Mouse (Mus musculus) forebrain, embryonic 11.5 days (tissue): ENCODE measurements around the gene Zkscan17. TPM values are rescaled to one million over a fixed set of nuclear protein-coding genes. Genes with fewer than 3 reads are reported as not detected.

Experiments used
- ATAC-seq: fragments of 200-750 bp; cut with Nextera tagmentation; replicated peaks from 2 replicates; pipeline ENCODE4 v1.8.0; 2017; ENCODE audit warnings: moderate TSS enrichment; ENCODE audit not compliant: low FRiP score
- DNase-seq: peaks from one replicate; pipeline ENCODE4 v3.0.0-alpha.2; 2017; ENCODE audit warnings: low spot score
- H3K27ac ChIP-seq: fragments of 300-500 bp; sonication (generic); 2 replicates; pipeline ENCODE4 v1.5.1; 2014; ENCODE audit warnings: low read depth, low read length
- H3K27me3 ChIP-seq: fragments of 300-500 bp; sonication (generic); 2 replicates; pipeline ENCODE4 v1.6.1; 2014; ENCODE audit warnings: mild to moderate bottlenecking, low read length, mixed read lengths; ENCODE audit not compliant: control insufficient read depth, insufficient read depth
- H3K36me3 ChIP-seq: fragments of 300-500 bp; sonication (generic); 2 replicates; pipeline ENCODE4 v1.6.1; 2014; ENCODE audit warnings: mild to moderate bottlenecking, low read length, moderate library complexity, mixed read lengths; ENCODE audit not compliant: control insufficient read depth, insufficient read depth
- H3K4me1 ChIP-seq: fragments of 300-500 bp; sonication (generic); replicated peaks from 2 replicates; pipeline ENCODE4 v1.6.1; 2014; ENCODE audit warnings: low read length, mixed read lengths; ENCODE audit not compliant: control insufficient read depth, insufficient read depth
- H3K4me2 ChIP-seq: fragments of 300-500 bp; sonication (generic); 2 replicates; pipeline ENCODE4 v1.6.1; 2014; ENCODE audit warnings: low read depth, mild to moderate bottlenecking, low read length, moderate library complexity, mixed read lengths; ENCODE audit not compliant: severe bottlenecking
- H3K4me3 ChIP-seq: fragments of 300-500 bp; sonication (generic); 2 replicates; pipeline ENCODE4 v1.5.1; 2014; ENCODE audit warnings: low read depth, low read length
- H3K9ac ChIP-seq: fragments of 300-500 bp; sonication (generic); 2 replicates; pipeline ENCODE4 v1.6.1; 2014; ENCODE audit warnings: low read length
- H3K9me3 ChIP-seq: fragments of 300-500 bp; sonication (generic); 2 replicates; pipeline ENCODE4 v1.6.1; 2016; ENCODE audit warnings: low read length, mixed read lengths; ENCODE audit not compliant: control insufficient read depth
- WGBS: fragments of 180-500 bp; shearing (Covaris S2); extraction: QIAGEN DNeasy Blood & Tissue Kit; methylation state at CpG from one replicate; pipeline ENCODE4 v1.1.7; 2014; 5-methylcytosine and 5-hydroxymethylcytosine counted together
- polyA plus RNA-seq: library from polyadenylated mRNA; unstranded; fragments of >200 nt; fragmentation: Nextera tagmentation; extraction: Ambion mirVana; gene quantifications from 2 replicates; pipeline ENCODE4 v1.2.1, GENCODE M21; 2014

The Zkscan17 gene
- polyA plus RNA-seq, 1 experiment from 2014 or later, result 39.4 TPM

DNA sequence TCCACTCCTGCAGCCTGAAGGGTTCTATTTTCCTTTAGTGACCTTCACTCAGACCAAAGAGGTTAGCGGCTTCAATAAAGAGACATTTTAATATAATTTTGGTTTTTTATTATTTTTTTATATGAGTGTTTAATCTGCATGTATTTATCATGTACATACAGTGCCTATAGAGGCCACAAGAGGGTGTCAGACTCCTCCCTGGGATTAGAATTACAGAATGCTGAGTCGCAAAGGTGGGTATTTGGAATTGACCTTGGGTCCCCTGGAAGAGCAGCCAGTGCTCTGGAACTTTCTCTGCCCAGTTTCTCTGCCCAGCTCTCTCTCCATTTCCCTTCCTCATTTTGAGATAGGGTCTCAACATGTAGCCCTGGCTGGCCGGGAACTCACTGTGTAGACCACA is 13.0 kb downstream of the Zkscan17 start:
- H3K27me3 ChIP-seq, result no peaks in the 10 kb centered on the region
- H3K4me2 ChIP-seq, result no peak overlapping the region
- no peak for ATAC-seq
- no peak for DNase-seq
- no peaks in the 10 kb centered on the region for H3K9me3 ChIP-seq
- WGBS, result 86% methylated on average over 3 of the region's 3 CpGs
- no peak overlapping the region for H3K4me3 ChIP-seq
- no peak overlapping the region for H3K9ac ChIP-seq
- no peaks in the 10 kb centered on the region for H3K4me1 ChIP-seq
- no peak overlapping the region for H3K27ac ChIP-seq
- no peaks in the 10 kb centered on the region for H3K36me3 ChIP-seq

DNA sequence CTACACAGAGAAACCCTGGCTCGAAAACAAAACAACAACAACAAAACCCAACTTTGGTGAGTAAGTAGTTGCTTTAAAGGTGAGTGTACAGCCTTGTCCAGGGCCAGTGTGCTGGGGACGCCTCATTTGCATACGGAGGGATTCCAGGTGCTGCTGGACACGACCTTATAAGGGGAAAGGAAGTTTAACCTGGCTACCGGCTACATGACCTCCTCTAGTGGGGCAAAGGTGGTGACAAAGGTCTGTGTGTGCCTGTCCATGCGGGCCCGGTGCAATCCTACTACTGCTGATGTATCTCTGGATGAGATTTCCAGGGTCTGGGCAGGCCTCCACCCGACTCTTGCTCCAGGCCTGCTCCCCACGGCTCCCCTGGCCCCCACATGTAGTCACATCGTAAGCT is 13.8 kb downstream of the Zkscan17 start:
- no peak for ATAC-seq

DNA sequence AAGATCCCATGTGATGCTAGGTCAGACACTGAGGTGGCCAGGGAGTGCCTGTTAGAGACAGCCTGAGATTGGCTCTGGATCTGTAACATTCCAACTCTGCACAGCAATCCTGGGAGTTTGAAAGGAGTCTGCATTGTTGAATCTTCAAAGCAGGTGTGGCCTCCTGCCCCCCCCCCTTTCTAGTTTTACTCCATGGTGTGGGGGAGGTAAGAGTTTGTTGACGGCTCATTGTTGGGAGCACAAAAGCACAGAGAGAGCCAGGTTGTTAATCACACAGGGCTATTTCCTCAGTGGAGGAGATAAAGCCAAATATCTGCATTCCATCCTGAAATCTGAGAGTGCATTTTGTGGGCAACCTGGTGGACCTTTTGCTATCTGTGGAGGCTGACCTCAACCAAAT is 15.0 kb downstream of the Zkscan17 start:
- Histone ChIP-seq H3K4me3 (no peak overlapping the region), H3K36me3 (no peaks in the 10 kb centered on the region), H3K9ac (no peak overlapping the region), H3K27me3 (no peaks in the 10 kb centered on the region), H3K4me1 (peaks cover 10% of the 10 kb centered on the region; the same call in 1 of the 2 replicates), H3K27ac (no peak overlapping the region), H3K4me2 (no peak overlapping the region), H3K9me3 (no peaks in the 10 kb centered on the region)
- 68% methylated on average over 1 of the region's 1 CpGs for WGBS
- no peak for ATAC-seq
- no peak for DNase-seq

More for the DNA sequence above, 13.8 kb downstream of the Zkscan17 start:
- no peaks in the 10 kb centered on the region for H3K9me3 ChIP-seq
- no peaks in the 10 kb centered on the region for H3K27me3 ChIP-seq
- no peak overlapping the region for H3K27ac ChIP-seq
- H3K36me3 ChIP-seq, result no peaks in the 10 kb centered on the region
- H3K4me2 ChIP-seq, result no peak overlapping the region
- no peak overlapping the region for H3K4me3 ChIP-seq
- no peak for DNase-seq
- 89% methylated on average over 10 of the region's 10 CpGs for WGBS
- 0 out of 2 replicates have a peak, but pooled peaks cover under 1% of the 10 kb centered on the region for H3K4me1 ChIP-seq
- no peak overlapping the region for H3K9ac ChIP-seq

DNA sequence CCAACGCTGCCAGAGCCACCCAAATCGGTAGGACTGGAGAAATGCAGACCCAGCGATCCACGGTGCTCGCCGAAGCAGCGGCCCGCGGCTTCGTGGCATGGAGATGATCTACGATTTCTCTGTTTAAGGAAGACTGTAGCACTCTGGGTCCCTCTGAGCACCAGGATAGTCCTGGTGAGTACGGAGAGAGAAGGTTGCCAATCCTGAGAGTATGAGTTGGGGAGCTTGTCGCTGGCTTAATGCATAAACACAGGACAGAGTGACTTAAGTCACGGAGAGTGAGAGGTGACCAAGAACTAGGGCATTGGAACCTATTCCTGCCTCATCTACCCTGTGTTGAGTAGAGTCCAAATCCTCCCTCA is 19.9 kb downstream of the Zkscan17 start:
- no peaks in the 10 kb centered on the region for H3K9me3 ChIP-seq
- peaks cover 10% of the 10 kb centered on the region for H3K36me3 ChIP-seq
- H3K27ac ChIP-seq, result peak overlapping the region; percentile 92
- no peak for DNase-seq
- H3K4me2 ChIP-seq, result peak overlapping the region; percentile 93
- H3K9ac ChIP-seq, result peak overlapping the region; percentile 96
- peaks cover 10% of the 10 kb centered on the region; the same call in 1 of the 2 replicates for H3K4me1 ChIP-seq
- 0 out of 2 replicates have a peak, but pooled peaks have one; percentile 4 for ATAC-seq
- WGBS, result under 1% methylated on average over 14 of the region's 14 CpGs
- peak overlapping the region; percentile 89 for H3K4me3 ChIP-seq
- no peaks in the 10 kb centered on the region for H3K27me3 ChIP-seq

DNA sequence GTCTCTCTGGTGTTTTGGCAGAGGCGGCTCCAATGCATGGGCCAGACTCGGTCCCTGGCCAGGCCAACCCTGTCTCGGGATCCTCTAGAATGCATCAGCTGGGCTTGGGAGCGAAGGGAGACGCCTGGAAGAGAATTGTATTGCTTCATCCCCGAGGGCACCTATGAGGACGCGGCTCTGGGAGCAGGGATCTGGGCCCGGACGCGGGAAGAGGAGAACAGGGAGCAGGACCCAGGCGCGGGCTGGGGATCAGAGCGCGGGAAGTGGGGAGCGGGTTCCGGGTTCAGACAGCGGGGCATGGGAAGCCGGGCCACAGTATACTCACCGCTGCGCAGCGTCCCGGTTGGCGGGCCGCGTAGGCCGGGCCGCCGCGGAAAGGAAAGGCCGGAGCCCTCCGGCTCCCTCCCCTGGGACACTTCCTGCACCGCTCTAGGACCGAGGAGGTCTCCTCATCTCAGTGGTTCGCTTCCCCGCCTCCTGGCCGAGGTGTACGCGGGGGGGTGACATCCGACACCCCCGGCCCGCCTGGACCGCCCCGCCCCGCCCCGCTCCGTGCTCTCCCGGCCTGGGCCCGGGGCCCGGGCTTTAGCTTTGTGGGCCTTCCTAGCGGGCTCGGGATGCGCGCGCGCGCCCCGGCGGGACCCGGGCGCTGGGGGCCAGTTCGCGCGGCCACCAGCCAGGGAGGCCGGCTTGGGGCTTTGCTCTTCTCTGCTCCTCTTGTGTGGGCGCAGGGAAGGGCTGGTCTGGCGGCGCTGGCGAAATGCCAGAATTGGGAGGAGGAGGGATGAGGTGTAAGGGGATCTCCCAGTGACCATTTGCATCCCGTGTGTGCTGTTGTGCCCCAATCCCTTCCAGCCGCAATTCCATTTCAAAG is 20.5 kb downstream of the Zkscan17 start:
- WGBS, result under 1% methylated on average over 61 of the region's 71 CpGs
- peaks cover 10% of the 10 kb centered on the region; the same call in 1 of the 2 replicates for H3K4me1 ChIP-seq
- peak; percentile 96 for DNase-seq
- no peaks in the 10 kb centered on the region for H3K27me3 ChIP-seq
- H3K9me3 ChIP-seq, result no peaks in the 10 kb centered on the region
- H3K4me2 ChIP-seq, result peak overlapping the region; percentile 93
- ATAC-seq, result peak; percentile 94
- H3K27ac ChIP-seq, result peak overlapping the region; percentile 92
- H3K4me3 ChIP-seq, result peak overlapping the region; percentile 89
- H3K36me3 ChIP-seq, result peaks cover 10% of the 10 kb centered on the region
- peak overlapping the region; percentile 96 for H3K9ac ChIP-seq

DNA sequence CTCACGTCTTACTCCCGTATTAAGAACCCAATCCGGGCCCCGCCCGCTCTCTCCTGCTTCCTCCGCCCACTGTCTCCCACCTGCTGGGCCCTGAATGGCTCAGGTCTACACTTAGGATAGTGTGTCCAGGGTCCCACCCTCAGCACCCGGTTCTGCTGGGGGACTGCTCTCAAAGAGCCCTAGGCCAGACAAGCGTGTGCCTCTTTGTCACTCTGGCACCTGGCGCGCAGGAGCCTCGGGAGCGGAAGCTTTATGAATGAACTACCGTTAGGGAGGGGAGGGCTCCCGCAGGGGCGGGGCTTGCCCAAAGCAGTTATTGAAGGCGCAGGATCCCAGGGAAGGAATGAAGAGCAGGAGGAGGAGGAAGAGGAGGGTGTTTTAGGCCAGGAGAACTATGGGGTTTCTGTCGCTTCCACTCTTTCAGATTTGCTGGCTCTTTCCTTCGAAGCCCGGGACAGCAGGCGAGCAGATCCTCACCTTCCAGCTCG is 21.2 kb downstream of the Zkscan17 start:
- Histone ChIP-seq H3K4me3 (peak overlapping the region; percentile 89), H3K9ac (peak overlapping the region; percentile 96), H3K4me2 (peak overlapping the region; percentile 93), H3K27me3 (no peaks in the 10 kb centered on the region), H3K36me3 (peaks cover 14% of the 10 kb centered on the region), H3K9me3 (no peaks in the 10 kb centered on the region), H3K4me1 (peaks cover 10% of the 10 kb centered on the region; the same call in 1 of the 2 replicates), H3K27ac (peak overlapping the region; percentile 92)
- ATAC-seq (peak; percentile 64), DNase-seq (peak; percentile 84)
- under 1% methylated on average over 21 of the region's 21 CpGs for WGBS

DNA sequence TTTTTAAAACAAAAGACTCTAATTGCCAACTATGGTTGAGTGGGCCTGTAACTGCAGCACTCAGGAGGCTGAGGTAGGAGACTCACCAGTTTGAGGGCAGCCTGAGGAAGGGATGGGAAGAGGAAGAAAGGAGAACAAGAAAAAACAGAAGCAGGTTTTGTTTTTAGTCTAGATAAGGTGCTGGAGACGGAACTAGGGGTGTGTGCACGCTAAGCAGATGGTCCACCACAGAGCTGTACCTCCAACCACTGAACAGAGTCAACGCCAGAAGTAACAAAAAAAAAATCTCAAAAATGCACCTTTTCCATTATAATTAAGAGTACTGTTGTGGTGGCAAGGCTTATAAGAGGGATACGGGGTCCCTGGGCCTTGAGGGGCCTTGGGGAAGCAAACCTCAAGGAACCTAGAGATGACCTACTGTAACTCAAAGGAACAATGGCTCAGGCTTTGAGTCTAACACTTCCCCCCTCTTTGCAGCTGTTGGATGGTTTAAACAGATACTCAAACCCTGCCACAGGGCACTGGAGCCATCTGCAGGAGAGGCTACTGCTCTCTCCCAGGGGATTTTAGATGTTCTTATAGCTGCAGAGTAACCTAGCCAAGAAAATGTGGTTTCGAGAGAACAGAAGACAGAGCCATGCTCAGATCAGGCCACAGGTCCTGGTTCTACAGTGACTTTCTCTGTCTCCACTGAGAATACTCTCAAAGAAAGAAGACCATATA is 24.4 kb downstream of the Zkscan17 start:
- Histone ChIP-seq H3K4me2 (no peak overlapping the region), H3K36me3 (peaks cover 33% of the 10 kb centered on the region)
- 93% methylated on average over 5 of the region's 5 CpGs for WGBS

DNA sequence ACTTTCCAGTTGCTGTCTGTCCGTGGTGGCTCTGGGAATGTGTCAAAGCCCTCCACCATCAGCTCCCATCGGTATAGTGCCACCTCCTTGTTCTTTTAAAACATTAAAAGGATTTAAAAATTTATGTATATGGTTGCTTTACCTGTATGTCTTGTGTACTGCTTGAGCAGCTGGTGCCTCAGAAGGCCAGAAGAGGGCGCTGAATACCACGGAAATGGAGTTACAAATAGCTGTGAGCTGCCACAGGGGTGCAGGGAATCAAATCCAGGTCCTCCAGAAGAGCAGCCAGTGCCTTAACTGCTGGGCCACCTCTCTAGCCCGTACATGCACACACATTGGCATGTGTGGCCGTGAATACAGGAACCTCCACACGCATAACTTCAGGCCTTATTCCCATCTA is 28.8 kb downstream of the Zkscan17 start:
- WGBS, result 89% methylated on average over 7 of the region's 7 CpGs
- Histone ChIP-seq H3K9me3 (no peaks in the 10 kb centered on the region), H3K4me2 (no peak overlapping the region), H3K9ac (no peak overlapping the region), H3K36me3 (peaks cover 41% of the 10 kb centered on the region), H3K4me3 (no peak overlapping the region), H3K4me1 (no peaks in the 10 kb centered on the region), H3K27me3 (no peaks in the 10 kb centered on the region), H3K27ac (no peak overlapping the region)
- DNase-seq (no peak), ATAC-seq (no peak)

More for the DNA sequence above, 24.4 kb downstream of the Zkscan17 start:
- H3K4me3 ChIP-seq, result no peak overlapping the region
- H3K27ac ChIP-seq, result no peak overlapping the region
- H3K9me3 ChIP-seq, result no peaks in the 10 kb centered on the region
- peaks cover 4% of the 10 kb centered on the region; the same call in 1 of the 2 replicates for H3K4me1 ChIP-seq
- ATAC-seq (no peak), DNase-seq (no peak)
- no peaks in the 10 kb centered on the region for H3K27me3 ChIP-seq
- no peak overlapping the region for H3K9ac ChIP-seq
